Mouse (Mus musculus) kidney, embryonic 14.5 days (tissue): ENCODE measurements around the gene Micu2. TPM values are rescaled to one million over a fixed set of nuclear protein-coding genes. Genes with fewer than 3 reads are reported as not detected.
A peak's percentile ranks its signal among the peaks of the same experiment; 100 is the strongest.
"Not testable (repeated sequence)": the region's sequence is repeated elsewhere in the genome, so short reads cannot be mapped to it uniquely, and the experiment has no call there.

Source experiments
- ATAC-seq: fragments of 200-750 bp; cut with Nextera tagmentation; 2 replicates; pipeline ENCODE4 v1.8.0; 2017; ENCODE audit warnings: moderate number of reproducible peaks, mild to moderate bottlenecking, moderate TSS enrichment, moderate library complexity; ENCODE audit not compliant: low FRiP score, low TSS enrichment
- H3K27ac ChIP-seq: fragments of 300-500 bp; sonication (generic); 2 replicates; pipeline ENCODE4 v1.5.1; 2014; ENCODE audit warnings: low read depth, mild to moderate bottlenecking, low read length, moderate library complexity, mixed read lengths
- H3K27me3 ChIP-seq: fragments of 300-500 bp; sonication (generic); 2 replicates; pipeline ENCODE4 v1.6.1; 2014; ENCODE audit warnings: mild to moderate bottlenecking, low read length; ENCODE audit not compliant: control insufficient read depth, insufficient read depth
- H3K36me3 ChIP-seq: fragments of 300-500 bp; sonication (generic); 2 replicates; pipeline ENCODE4 v1.6.1; 2014; ENCODE audit warnings: low read length, mixed read lengths; ENCODE audit not compliant: control insufficient read depth, insufficient read depth
- H3K4me1 ChIP-seq: fragments of 300-500 bp; sonication (generic); 2 replicates; pipeline ENCODE4 v1.6.1; 2014; ENCODE audit warnings: low read length, mixed read lengths; ENCODE audit not compliant: control insufficient read depth, insufficient read depth
- H3K4me2 ChIP-seq: fragments of 300-500 bp; sonication (generic); replicated peaks from 2 replicates; pipeline ENCODE4 v1.6.1; 2014; ENCODE audit warnings: low read depth, mild to moderate bottlenecking, low read length
- H3K4me3 ChIP-seq: fragments of 300-500 bp; sonication (generic); 2 replicates; pipeline ENCODE4 v1.5.1; 2014; ENCODE audit warnings: mild to moderate bottlenecking, low read length
- H3K9ac ChIP-seq: fragments of 300-500 bp; sonication (generic); 2 replicates; pipeline ENCODE4 v1.6.1; 2014; ENCODE audit warnings: low read depth, mild to moderate bottlenecking, low read length, moderate library complexity
- H3K9me3 ChIP-seq: fragments of 300-500 bp; sonication (generic); 2 replicates; pipeline ENCODE4 v1.6.1; 2016; ENCODE audit warnings: low read length; ENCODE audit not compliant: control insufficient read depth
- WGBS: fragments of 180-500 bp; shearing (Covaris S2); extraction: QIAGEN DNeasy Blood & Tissue Kit; methylation state at CpG from one replicate; pipeline ENCODE4 v1.1.7; 2014; 5-methylcytosine and 5-hydroxymethylcytosine counted together
- polyA plus RNA-seq: library from polyadenylated mRNA; unstranded; fragments of >200 nt; fragmentation: Nextera tagmentation; extraction: Ambion mirVana; gene quantifications from 2 replicates; pipeline ENCODE4 v1.2.1, GENCODE M21; 2014

The Micu2 gene
- polyA plus RNA-seq, 1 experiment from 2014 or later: 58.0 TPM

GRCm38 (mm10) chr14:57911316-57911715 lies 87.7 kb downstream of the Micu2 start:
- no peak overlapping the region for H3K27ac ChIP-seq
- peaks cover 3% of the 10 kb centered on the region; the same call in 1 of the 2 replicates for H3K36me3 ChIP-seq
- ATAC-seq: no peak
- no peak overlapping the region for H3K4me2 ChIP-seq
- no peaks in the 10 kb centered on the region for H3K9me3 ChIP-seq
- no peak overlapping the region for H3K4me3 ChIP-seq
- WGBS: 85% methylated on average over 4 of the region's 4 CpGs
- H3K27me3 ChIP-seq: no peaks in the 10 kb centered on the region
- peak overlapping the region; percentile 12; the same call in 1 of the 2 replicates for H3K9ac ChIP-seq
- no peaks in the 10 kb centered on the region for H3K4me1 ChIP-seq

DNA sequence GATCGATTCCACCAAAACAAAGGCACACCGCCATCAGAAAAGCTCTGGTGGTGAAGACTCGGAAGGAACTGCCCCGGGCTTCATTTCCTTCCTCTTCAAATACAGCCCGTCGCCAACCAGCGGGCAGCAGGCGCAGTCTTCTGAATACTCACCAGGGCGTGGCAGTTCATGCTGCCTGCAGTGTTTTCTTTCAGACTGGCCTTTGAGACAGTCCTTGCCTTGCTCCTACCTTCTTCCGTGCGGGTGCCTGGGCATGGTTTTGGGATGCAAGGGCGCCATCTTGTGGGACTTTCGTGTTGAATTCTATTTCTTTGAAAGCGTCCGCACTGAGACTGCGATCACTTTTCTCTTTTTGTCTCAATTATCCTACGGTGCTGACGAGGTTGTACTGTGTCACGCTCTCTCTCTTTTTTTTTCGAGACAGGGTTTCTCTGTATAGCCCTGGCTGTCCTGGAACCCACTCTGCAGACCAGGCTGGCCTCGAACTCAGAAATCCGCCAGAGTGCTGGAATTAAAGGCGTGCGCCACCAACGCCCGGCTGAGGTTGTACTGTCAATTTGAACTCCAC lies 88.5 kb downstream of the Micu2 start:
- H3K9me3 ChIP-seq: no peaks in the 10 kb centered on the region
- peak overlapping the region; percentile 48; the same call in 1 of the 2 replicates for H3K9ac ChIP-seq
- no peaks in the 10 kb centered on the region for H3K36me3 ChIP-seq
- peak overlapping the region; percentile 55 for H3K4me2 ChIP-seq
- H3K27ac ChIP-seq: no peak overlapping the region
- H3K4me1 ChIP-seq: no peaks in the 10 kb centered on the region
- WGBS: 21% methylated on average over 26 of the region's 26 CpGs
- peak; percentile 92 for ATAC-seq
- H3K27me3 ChIP-seq: no peaks in the 10 kb centered on the region
- peak overlapping the region; percentile 27 for H3K4me3 ChIP-seq

DNA sequence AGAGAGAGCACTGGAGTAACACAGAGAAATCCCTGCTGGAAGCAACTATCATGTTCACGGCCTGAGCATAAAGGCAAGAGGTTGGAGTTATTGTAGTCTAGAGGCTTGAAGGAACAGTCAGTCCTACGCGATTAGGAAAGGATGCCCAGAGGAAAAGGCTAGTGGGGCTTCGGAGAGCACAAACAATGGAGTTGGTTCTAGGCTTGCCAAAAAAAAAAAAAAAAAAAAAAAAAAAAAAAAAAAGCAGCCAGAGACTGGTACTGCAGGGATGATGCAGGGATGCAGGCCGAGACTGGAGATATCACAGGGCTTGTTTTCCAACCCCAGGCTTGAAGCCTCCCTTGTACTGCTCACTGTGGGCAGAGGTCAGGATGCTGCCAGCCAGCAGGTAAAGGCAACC lies 89.8 kb downstream of the Micu2 start:
- Histone ChIP-seq H3K27ac (no peak overlapping the region), H3K9ac (no peak overlapping the region), H3K4me2 (no peak overlapping the region), H3K4me1 (no peaks in the 10 kb centered on the region), H3K27me3 (no peaks in the 10 kb centered on the region), H3K36me3 (no peaks in the 10 kb centered on the region), H3K4me3 (no peak overlapping the region), H3K9me3 (no peaks in the 10 kb centered on the region)
- ATAC-seq: no peak
- WGBS: 83% methylated on average over 5 of the region's 5 CpGs

- Histone ChIP-seq H3K9me3 (no peaks in the 10 kb centered on the region), H3K4me2 (no peak overlapping the region), H3K4me3 (no peak overlapping the region), H3K36me3 (no peaks in the 10 kb centered on the region), H3K9ac (no peak overlapping the region), H3K4me1 (no peaks in the 10 kb centered on the region), H3K27me3 (no peaks in the 10 kb centered on the region), H3K27ac (no peak overlapping the region)
- no peak for ATAC-seq
- WGBS: 68% methylated on average over 2 of the region's 2 CpGs
These were observed 90.6 kb downstream of the Micu2 start for GRCm38 (mm10) chr14:57908431-57908830.

DNA sequence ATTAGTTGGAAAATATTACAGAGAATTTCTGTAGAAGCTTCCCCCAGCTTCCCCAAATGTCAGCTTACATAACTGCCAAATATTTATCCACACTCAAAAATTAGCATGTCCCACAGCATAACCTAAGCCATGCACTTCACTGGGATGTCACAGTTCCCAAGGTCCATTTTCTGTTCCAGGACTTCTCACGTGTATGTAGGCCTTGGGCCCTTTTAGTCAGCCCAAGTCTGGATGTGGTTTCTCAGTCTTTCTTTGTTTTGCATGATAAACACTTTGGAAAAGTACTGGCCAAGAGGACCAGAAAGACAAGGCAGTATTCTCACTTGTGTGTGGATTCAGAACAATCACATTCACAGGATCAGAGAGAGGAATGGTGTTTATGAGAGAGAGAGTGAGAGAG lies 97.1 kb downstream of the Micu2 start:
- Histone ChIP-seq H3K36me3 (no peaks in the 10 kb centered on the region), H3K9ac (no peak overlapping the region), H3K27ac (no peak overlapping the region), H3K27me3 (no peaks in the 10 kb centered on the region), H3K9me3 (no peaks in the 10 kb centered on the region), H3K4me1 (no peaks in the 10 kb centered on the region), H3K4me2 (no peak overlapping the region), H3K4me3 (no peak overlapping the region)
- ATAC-seq: no peak
- 83% methylated on average over 1 of the region's 1 CpGs for WGBS

DNA sequence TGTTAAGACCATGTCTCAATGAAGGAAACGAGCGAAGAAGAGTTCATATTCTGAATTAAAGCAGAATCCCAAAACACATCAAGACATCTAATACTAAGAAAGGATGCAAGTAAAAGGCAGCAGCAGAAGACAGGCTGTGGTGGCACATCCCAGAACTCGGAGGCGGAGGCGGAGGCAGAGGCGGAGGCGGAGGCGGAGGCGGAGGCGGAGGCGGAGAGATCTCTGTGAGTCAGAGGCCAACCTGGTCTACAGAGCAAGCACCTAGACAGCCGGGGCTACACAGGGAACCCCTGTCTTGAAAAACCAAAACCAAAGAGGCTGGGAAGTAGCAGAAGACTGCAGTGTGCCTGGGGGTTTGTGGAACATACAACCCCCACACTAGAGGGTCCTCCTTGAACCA lies 102.2 kb downstream of the Micu2 start:
- Histone ChIP-seq H3K27ac (no peak overlapping the region), H3K36me3 (no peaks in the 10 kb centered on the region), H3K9me3 (no peaks in the 10 kb centered on the region), H3K4me3 (no peak overlapping the region), H3K27me3 (no peaks in the 10 kb centered on the region), H3K4me2 (no peak overlapping the region), H3K9ac (no peak overlapping the region), H3K4me1 (no peaks in the 10 kb centered on the region)
- 96% methylated on average over 12 of the region's 12 CpGs for WGBS
- no peak for ATAC-seq

DNA sequence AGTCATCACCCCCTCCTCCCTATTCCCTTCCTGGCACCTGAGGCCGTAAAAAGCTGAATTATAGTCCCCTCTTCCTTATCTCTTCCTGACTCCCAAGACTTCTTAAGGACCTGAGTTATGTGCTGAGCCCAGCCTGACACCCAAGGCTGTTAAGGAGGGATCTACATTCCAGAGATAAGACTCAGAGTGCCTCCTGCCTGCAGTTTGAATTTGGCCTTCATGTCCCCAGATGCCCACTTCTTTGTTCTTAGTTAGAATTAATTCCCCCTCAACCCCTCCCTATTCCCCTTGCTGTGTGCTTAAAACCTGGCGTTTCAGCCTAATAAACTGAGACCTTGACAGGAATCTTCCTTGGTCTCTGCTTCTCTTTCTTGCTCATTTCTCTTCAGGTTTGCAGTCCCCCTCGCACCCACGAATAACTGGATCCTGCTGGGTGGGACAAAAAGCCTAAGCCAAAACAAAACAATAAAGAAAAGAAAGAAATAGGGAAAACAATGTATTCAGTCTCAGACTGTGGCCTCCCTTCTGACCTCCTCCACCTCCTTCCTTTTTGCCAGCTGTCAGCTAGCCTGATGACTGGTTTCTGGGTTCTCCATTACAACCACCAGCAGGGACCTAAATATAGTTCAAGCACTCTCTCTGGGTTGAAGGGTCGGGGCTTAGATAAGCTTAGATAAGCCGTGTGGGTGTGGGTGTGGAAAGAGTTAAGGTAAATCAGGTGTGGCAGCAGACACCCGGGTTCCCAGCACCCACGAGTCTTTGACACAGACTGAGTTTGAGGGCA lies 102.8 kb downstream of the Micu2 start:
- H3K36me3 ChIP-seq, H3K27me3 ChIP-seq, H3K27ac ChIP-seq, H3K4me3 ChIP-seq, H3K9me3 ChIP-seq, H3K9ac ChIP-seq, H3K4me1 ChIP-seq, H3K4me2 ChIP-seq, ATAC-seq: not testable (repeated sequence)
- WGBS: 73% methylated on average over 8 of the region's 8 CpGs

- ATAC-seq: no peak
- Histone ChIP-seq H3K36me3 (no peaks in the 10 kb centered on the region), H3K9ac (no peak overlapping the region), H3K9me3 (no peaks in the 10 kb centered on the region), H3K4me3 (no peak overlapping the region), H3K4me1 (no peaks in the 10 kb centered on the region), H3K27me3 (no peaks in the 10 kb centered on the region), H3K27ac (no peak overlapping the region), H3K4me2 (no peak overlapping the region)
- 89% methylated on average over 2 of the region's 2 CpGs for WGBS
These were observed 104.7 kb downstream of the Micu2 start for GRCm38 (mm10) chr14:57894346-57894745.

DNA sequence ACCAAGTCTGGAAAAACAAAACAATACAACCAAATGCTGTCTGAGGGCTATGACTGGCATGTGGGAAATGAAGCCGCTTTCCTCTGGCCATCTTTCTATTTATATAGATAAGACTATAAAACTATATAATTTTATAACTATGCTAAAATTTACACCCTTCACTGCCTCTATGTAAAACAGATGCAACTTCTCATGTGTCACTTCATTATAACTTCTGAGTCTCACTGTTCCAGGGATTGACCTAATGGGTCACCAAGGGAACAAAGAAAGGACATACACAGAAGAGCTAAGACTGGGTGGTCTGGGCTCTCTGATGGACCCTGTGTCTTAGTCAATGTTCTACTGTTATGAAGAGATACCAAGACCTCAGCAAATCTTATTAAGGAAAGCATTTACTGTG lies 106.1 kb downstream of the Micu2 start:
- Histone ChIP-seq H3K4me1 (0 out of 2 replicates have a peak, but pooled peaks cover 3% of the 10 kb centered on the region), H3K4me3 (no peak overlapping the region), H3K9me3 (no peaks in the 10 kb centered on the region), H3K27ac (no peak overlapping the region), H3K4me2 (no peak overlapping the region), H3K36me3 (no peaks in the 10 kb centered on the region), H3K9ac (no peak overlapping the region), H3K27me3 (no peaks in the 10 kb centered on the region)
- WGBS: 88% methylated on average over 1 of the region's 1 CpGs
- ATAC-seq: no peak
